Mouse (Mus musculus): ENCODE data around the gene Tnni3. TPM values are rescaled to one million over a fixed set of nuclear protein-coding genes. Genes with fewer than 3 reads are reported as not detected.
"Not testable (repeated sequence)": the region's sequence is repeated elsewhere in the genome, so short reads cannot be mapped to it uniquely, and the experiment has no call there.

Tnni3 gene
- polyA plus RNA-seq (2016; fragmentation: Nextera tagmentation; extraction: Ambion mirVana): 2.8 and 2.9 TPM in 2 replicates

GRCm38 (mm10) chr7:4524212-4524922 is at the start of gene Tnni3:
Gene Tnni3 (minus strand): TSS chr7:4524229.
- H3K9me3 ChIP-seq; H3K27ac ChIP-seq; H3K4me1 ChIP-seq; H3K9ac ChIP-seq; H3K36me3 ChIP-seq; ATAC-seq (ENCODE audit: low FRiP score, low read depth); H3K4me3 ChIP-seq; H3K4me2 ChIP-seq (replicated peaks): not testable (repeated sequence)
- WGBS: 74% methylated on average over 15 of the region's 15 CpGs
- H3K27me3 ChIP-seq (replicated peaks): peaks cover 24% of the 10 kb centered on the region

- H3K9me3 ChIP-seq; ATAC-seq (ENCODE audit: low FRiP score, low read depth); H3K4me3 ChIP-seq; H3K4me2 ChIP-seq (replicated peaks); H3K4me1 ChIP-seq; H3K36me3 ChIP-seq; H3K27ac ChIP-seq; H3K27me3 ChIP-seq (replicated peaks); H3K9ac ChIP-seq: not testable (repeated sequence)
- WGBS: 63% methylated on average over 2 of the region's 2 CpGs
Measured at GRCm38 (mm10) chr7:4572361-4572760, 48.3 kb upstream of the Tnni3 start.

- H3K27ac ChIP-seq: no peak overlapping the region
- H3K9ac ChIP-seq: no peak overlapping the region
- no peak for ATAC-seq (ENCODE audit: low FRiP score, low read depth)
- H3K4me3 ChIP-seq: no peak overlapping the region
- H3K9me3 ChIP-seq: no peaks in the 10 kb centered on the region
- no peaks in the 10 kb centered on the region for H3K4me1 ChIP-seq
- H3K4me2 ChIP-seq (replicated peaks): no peak overlapping the region
- no peaks in the 10 kb centered on the region for H3K36me3 ChIP-seq
- WGBS: 96% methylated on average over 3 of the region's 3 CpGs
- no peaks in the 10 kb centered on the region for H3K27me3 ChIP-seq (replicated peaks)
Measured at GRCm38 (mm10) chr7:4562660-4563059, 38.6 kb upstream of the Tnni3 start.

GRCm38 (mm10) chr7:4557167-4557560 is 33.1 kb upstream of the Tnni3 start:
- Histone ChIP-seq H3K4me2 (replicated peaks) (0 out of 2 replicates have a peak overlapping the region, but pooled peaks have one; percentile 22), H3K36me3 (no peaks in the 10 kb centered on the region), H3K9me3 (no peaks in the 10 kb centered on the region), H3K27ac (no peak overlapping the region), H3K9ac (no peak overlapping the region), H3K4me3 (no peak overlapping the region), H3K27me3 (replicated peaks) (no peaks in the 10 kb centered on the region), H3K4me1 (no peaks in the 10 kb centered on the region)
- WGBS: 72% methylated on average over 6 of the region's 6 CpGs
- peak; percentile 54 for ATAC-seq (ENCODE audit: low FRiP score, low read depth)

- no peak overlapping the region for H3K4me3 ChIP-seq
- H3K27ac ChIP-seq: no peak overlapping the region
- no peaks in the 10 kb centered on the region for H3K4me1 ChIP-seq
- 26% methylated on average over 15 of the region's 15 CpGs for WGBS
- 0 out of 2 replicates have a peak overlapping the region, but pooled peaks have one; percentile 22 for H3K4me2 ChIP-seq (replicated peaks)
- no peak overlapping the region for H3K9ac ChIP-seq
- H3K9me3 ChIP-seq: no peaks in the 10 kb centered on the region
- peak; percentile 88 for ATAC-seq (ENCODE audit: low FRiP score, low read depth)
- H3K36me3 ChIP-seq: no peaks in the 10 kb centered on the region
- H3K27me3 ChIP-seq (replicated peaks): no peaks in the 10 kb centered on the region
Measured at GRCm38 (mm10) chr7:4556256-4557166, 32.5 kb upstream of the Tnni3 start.

- Histone ChIP-seq H3K9ac (peak within 1 kb of the TSS; percentile 57), H3K9me3 (no peaks in the 10 kb centered on the region), H3K4me1 (peaks cover 21% of the 10 kb centered on the region), H3K4me3 (peak within 1 kb of the TSS; percentile 43), H3K27me3 (replicated peaks) (peaks cover 6% of the 10 kb centered on the region; the same call in 1 of the 2 replicates), H3K27ac (peak within 1 kb of the TSS; percentile 26; the same call in 1 of the 2 replicates), H3K36me3 (0 out of 2 replicates have a peak, but pooled peaks cover 3% of the 10 kb centered on the region), H3K4me2 (replicated peaks) (peak within 1 kb of the TSS; percentile 67)
- peak; percentile 72 for ATAC-seq (ENCODE audit: low FRiP score, low read depth)
- WGBS: 7% methylated on average over 33 of the region's 33 CpGs
Measured at GRCm38 (mm10) chr7:4547221-4547641, 23.2 kb upstream of the Tnni3 start, which contains the start of gene Syt5. Gene Syt5 (minus strand): TSS chr7:4547541.

GRCm38 (mm10) chr7:4546591-4547131 is 22.6 kb upstream of the Tnni3 start:
- ATAC-seq (ENCODE audit: low FRiP score, low read depth): peak; percentile 95
- H3K9ac ChIP-seq: peak overlapping the region; percentile 57
- peak overlapping the region; percentile 43 for H3K4me3 ChIP-seq
- H3K9me3 ChIP-seq: no peaks in the 10 kb centered on the region
- WGBS: under 1% methylated on average over 26 of the region's 26 CpGs
- peaks cover 3% of the 10 kb centered on the region; the same call in 1 of the 2 replicates for H3K36me3 ChIP-seq
- H3K27ac ChIP-seq: peak overlapping the region; percentile 26; the same call in 1 of the 2 replicates
- peak overlapping the region; percentile 67 for H3K4me2 ChIP-seq (replicated peaks)
- H3K27me3 ChIP-seq (replicated peaks): peaks cover 6% of the 10 kb centered on the region; the same call in 1 of the 2 replicates
- H3K4me1 ChIP-seq: peaks cover 21% of the 10 kb centered on the region

GRCm38 (mm10) chr7:4546050-4546449 is 22.0 kb upstream of the Tnni3 start:
- no peaks in the 10 kb centered on the region for H3K9me3 ChIP-seq
- H3K27me3 ChIP-seq (replicated peaks): peaks cover 6% of the 10 kb centered on the region; the same call in 1 of the 2 replicates
- peak overlapping the region; percentile 57; the same call in 1 of the 2 replicates for H3K9ac ChIP-seq
- H3K4me2 ChIP-seq (replicated peaks): peak overlapping the region; percentile 67
- no peak overlapping the region for H3K27ac ChIP-seq
- H3K4me3 ChIP-seq: peak overlapping the region; percentile 43
- WGBS: 72% methylated on average over 15 of the region's 15 CpGs
- ATAC-seq (ENCODE audit: low FRiP score, low read depth): peak; percentile 52
- peaks cover 6% of the 10 kb centered on the region; the same call in 1 of the 2 replicates for H3K36me3 ChIP-seq
- H3K4me1 ChIP-seq: peaks cover 21% of the 10 kb centered on the region

- Histone ChIP-seq H3K4me3 (no peak overlapping the region), H3K9ac (no peak overlapping the region), H3K27me3 (replicated peaks) (no peaks in the 10 kb centered on the region), H3K4me2 (replicated peaks) (no peak overlapping the region), H3K9me3 (no peaks in the 10 kb centered on the region), H3K27ac (no peak overlapping the region), H3K36me3 (peaks cover 10% of the 10 kb centered on the region), H3K4me1 (peaks cover 16% of the 10 kb centered on the region)
- 39% methylated on average over 17 of the region's 17 CpGs for WGBS
- no peak for ATAC-seq (ENCODE audit: low FRiP score, low read depth)
Measured at GRCm38 (mm10) chr7:4542013-4542412, 18.0 kb upstream of the Tnni3 start.

GRCm38 (mm10) chr7:4541344-4541743 is 17.3 kb upstream of the Tnni3 start:
- WGBS: 66% methylated on average over 5 of the region's 5 CpGs
- peaks cover 10% of the 10 kb centered on the region for H3K36me3 ChIP-seq
- no peak for ATAC-seq (ENCODE audit: low FRiP score, low read depth)
- H3K4me3 ChIP-seq: no peak overlapping the region
- H3K9ac ChIP-seq: no peak overlapping the region
- H3K27ac ChIP-seq: no peak overlapping the region
- H3K9me3 ChIP-seq: no peaks in the 10 kb centered on the region
- H3K4me1 ChIP-seq: peaks cover 10% of the 10 kb centered on the region
- no peaks in the 10 kb centered on the region for H3K27me3 ChIP-seq (replicated peaks)
- H3K4me2 ChIP-seq (replicated peaks): no peak overlapping the region

GRCm38 (mm10) chr7:4539019-4539418 is 15.0 kb upstream of the Tnni3 start:
- Histone ChIP-seq H3K9me3 (no peaks in the 10 kb centered on the region), H3K27me3 (replicated peaks) (no peaks in the 10 kb centered on the region), H3K27ac (no peak overlapping the region), H3K36me3 (peaks cover 10% of the 10 kb centered on the region), H3K9ac (no peak overlapping the region), H3K4me2 (replicated peaks) (no peak overlapping the region), H3K4me1 (no peaks in the 10 kb centered on the region), H3K4me3 (no peak overlapping the region)
- WGBS: 86% methylated on average over 2 of the region's 2 CpGs
- ATAC-seq (ENCODE audit: low FRiP score, low read depth): no peak

Data from neural tube, embryonic 12.5 days (tissue).